ENCODE assay signal across 22 mouse cellular contexts in the genomic region with DNA sequence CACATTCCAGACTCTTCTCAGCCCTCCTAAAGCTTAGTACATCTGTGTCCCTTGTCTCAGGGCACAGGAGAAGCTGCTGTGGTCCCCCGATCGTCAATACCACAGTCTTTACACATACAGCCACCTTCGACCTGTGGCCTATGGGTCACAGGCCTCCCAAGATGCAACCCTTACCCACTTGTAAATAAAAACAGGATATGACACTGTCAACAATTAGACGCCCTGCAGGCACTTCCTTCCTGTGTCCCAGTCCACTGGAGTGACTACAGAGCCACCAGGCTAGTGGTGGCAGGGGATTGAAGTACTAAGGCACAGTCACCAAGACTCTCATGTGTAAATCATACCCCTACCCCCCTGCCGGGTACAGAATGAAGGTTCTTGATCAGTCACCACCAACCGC. TPM values are rescaled to one million over a fixed set of nuclear protein-coding genes. Genes with fewer than 3 reads are reported as not detected.
DNase-seq lines count a peak whose midpoint lies in the region; ATAC-seq and TF ChIP-seq lines count a peak whose summit lies in the region.
"Had no signal": no experiment of that assay in that cellular context is flagged by ENCODE, and none has a peak within 500 bp of the region (broad histone marks: within the 10 kb centered on the region; RNA-seq: fewer than 3 reads in every experiment).

No protein-coding gene starts in this region.

- H3K4me3 ChIP-seq in lung, embryonic 14.5 days (ENCODE audit: low read depth, low read length): no peak overlapping the region
- no peak overlapping the region for H3K4me3 ChIP-seq in embryonic facial prominence, embryonic 10.5 days
- no peak overlapping the region for H3K4me3 ChIP-seq in embryonic facial prominence, embryonic 15.5 days (replicated peaks)
- no peak overlapping the region for H3K4me3 ChIP-seq in limb, embryonic 14.5 days (replicated peaks; ENCODE audit: low read length)
- no peak overlapping the region for H3K4me3 ChIP-seq in thymus, adult 2 months (ENCODE audit: control insufficient read depth, insufficient read depth, low read length)
- H3K4me3 ChIP-seq: forebrain, embryonic 12.5 days; heart, adult 2 months; heart, embryonic 12.5 days; hindbrain, embryonic 12.5 days had no signal

- peak; percentile 40; the same call in 1 of the 2 replicates for ATAC-seq in lung, embryonic 14.5 days (ENCODE audit: insufficient read depth)
- ATAC-seq in embryonic facial prominence, embryonic 15.5 days (ENCODE audit: insufficient number of reproducible peaks, low FRiP score, low TSS enrichment, low read depth): no peak
- peak; percentile 33 for ATAC-seq in limb, embryonic 14.5 days (ENCODE audit: low FRiP score, low read depth)
- ATAC-seq in megakaryocyte progenitor cell, adult 5-6 weeks (replicated peaks; ENCODE audit: poor library complexity): no peak
- ATAC-seq: forebrain, embryonic 16.5 days; hindbrain, postnatal 0 days had no signal

- no peaks in the 10 kb centered on the region for H3K4me1 ChIP-seq in lung, embryonic 14.5 days (ENCODE audit: insufficient read depth)
- H3K4me1 ChIP-seq in embryonic facial prominence, embryonic 10.5 days: peaks cover 18% of the 10 kb centered on the region
- H3K4me1 ChIP-seq in embryonic facial prominence, embryonic 15.5 days: no peaks in the 10 kb centered on the region
- no peaks in the 10 kb centered on the region for H3K4me1 ChIP-seq in limb, embryonic 14.5 days (ENCODE audit: control insufficient read depth, insufficient read depth, low read length)
- no peaks in the 10 kb centered on the region for H3K4me1 ChIP-seq in thymus, adult 2 months (replicated peaks; ENCODE audit: control insufficient read depth, insufficient read depth, low read length)
- H3K4me1 ChIP-seq: forebrain, embryonic 12.5 days had no signal

- no peak overlapping the region for H3K9ac ChIP-seq in lung, embryonic 14.5 days
- H3K9ac ChIP-seq in embryonic facial prominence, embryonic 15.5 days: no peak overlapping the region
- H3K9ac ChIP-seq in limb, embryonic 14.5 days (ENCODE audit: low read depth, low read length, severe bottlenecking): no peak overlapping the region
- H3K9ac ChIP-seq: heart, embryonic 12.5 days had no signal

- peak; percentile 12 for DNase-seq in lung, embryonic 14.5 days
- no peak for DNase-seq in lung, postnatal 25 days (ENCODE audit: low spot score)
- DNase-seq in embryonic facial prominence, embryonic 10.5 days (ENCODE audit: low spot score): no peak
- no peak for DNase-seq in limb, embryonic 14.5 days (ENCODE audit: low spot score)
- DNase-seq in layer of hippocampus, postnatal 14 days (ENCODE audit: low spot score in 2 of 2): no peak
- no peak for DNase-seq in thymus, adult 2 months
- DNase-seq: cerebellum, adult 2 months; cerebellum, postnatal 10 days; gastrocnemius, postnatal 10 days; heart, adult 2 months; heart, postnatal 36 days had no signal

- H3K27me3 ChIP-seq in lung, embryonic 14.5 days (ENCODE audit: insufficient read depth, low read length): peaks cover 20% of the 10 kb centered on the region
- H3K27me3 ChIP-seq in embryonic facial prominence, embryonic 10.5 days (replicated peaks; ENCODE audit: low read depth, poor library complexity, severe bottlenecking): peaks cover 40% of the 10 kb centered on the region
- peaks cover 30% of the 10 kb centered on the region for H3K27me3 ChIP-seq in embryonic facial prominence, embryonic 15.5 days
- no peaks in the 10 kb centered on the region; the same call in 1 of the 2 replicates for H3K27me3 ChIP-seq in limb, embryonic 14.5 days (ENCODE audit: control insufficient read depth, insufficient read depth, low read length)
- no peaks in the 10 kb centered on the region for H3K27me3 ChIP-seq in thymus, adult 2 months (ENCODE audit: control insufficient read depth, insufficient read depth, low read length)

- no peak for TF ChIP-seq POLR2A in limb, embryonic 14.5 days (IDR thresholded peaks at IDR 0.05; ENCODE audit: borderline replicate concordance, extremely low read depth, insufficient read depth, insufficient read length)
- TF ChIP-seq POLR2A in thymus, adult 2 months (IDR thresholded peaks at IDR 0.05; ENCODE audit: control insufficient read depth, extremely low read depth, insufficient read depth, low read length, poor library complexity): no peak

- TF ChIP-seq CTCF in lung, embryonic 14.5 days (IDR thresholded peaks at IDR 0.05; ENCODE audit: low read depth): no peak
- TF ChIP-seq CTCF in thymus, adult 2 months (IDR thresholded peaks at IDR 0.05; ENCODE audit: borderline replicate concordance, control insufficient read depth, extremely low read depth, insufficient read depth, low read length, poor library complexity): no peak

- H3K9me3 ChIP-seq in lung, embryonic 14.5 days (ENCODE audit: low read depth, low read length): no peaks in the 10 kb centered on the region
- no peaks in the 10 kb centered on the region for H3K9me3 ChIP-seq in embryonic facial prominence, embryonic 10.5 days
- no peaks in the 10 kb centered on the region for H3K9me3 ChIP-seq in embryonic facial prominence, embryonic 15.5 days (replicated peaks)
- H3K9me3 ChIP-seq in limb, embryonic 14.5 days (ENCODE audit: control insufficient read depth, low read length): no peaks in the 10 kb centered on the region
- H3K9me3 ChIP-seq: forebrain, embryonic 12.5 days; G1E; heart, embryonic 12.5 days; hindbrain, embryonic 12.5 days had no signal

- WGBS in lung, embryonic 14.5 days: 37% methylated on average over 6 of the region's 6 CpGs
- 47% methylated on average over 6 of the region's 6 CpGs for WGBS in embryonic facial prominence, embryonic 10.5 days
- WGBS in embryonic facial prominence, embryonic 15.5 days: 39% methylated on average over 6 of the region's 6 CpGs
- WGBS in limb, embryonic 14.5 days: 36% methylated on average over 6 of the region's 6 CpGs
- WGBS in thymus, adult 2 months: 64% methylated on average over 6 of the region's 6 CpGs

- no peak overlapping the region for H3K4me2 ChIP-seq in lung, embryonic 14.5 days
- H3K4me2 ChIP-seq in embryonic facial prominence, embryonic 15.5 days (replicated peaks): no peak overlapping the region
- H3K4me2 ChIP-seq in limb, embryonic 14.5 days (replicated peaks; ENCODE audit: low read depth, low read length, severe bottlenecking): no peak overlapping the region
- H3K4me2 ChIP-seq: forebrain, embryonic 12.5 days; heart, embryonic 12.5 days; hindbrain, embryonic 12.5 days had no signal

- H3K36me3 ChIP-seq in lung, embryonic 14.5 days (ENCODE audit: insufficient read depth): no peaks in the 10 kb centered on the region
- H3K36me3 ChIP-seq in embryonic facial prominence, embryonic 10.5 days (replicated peaks): no peaks in the 10 kb centered on the region
- H3K36me3 ChIP-seq in embryonic facial prominence, embryonic 15.5 days: no peaks in the 10 kb centered on the region
- H3K36me3 ChIP-seq in limb, embryonic 14.5 days (ENCODE audit: control insufficient read depth, insufficient read depth, low read length): no peaks in the 10 kb centered on the region
- no peaks in the 10 kb centered on the region for H3K36me3 ChIP-seq in thymus, adult 2 months (ENCODE audit: control insufficient read depth, insufficient read depth, low read length)
- H3K36me3 ChIP-seq: forebrain, embryonic 12.5 days; G1E; heart, embryonic 12.5 days; hindbrain, embryonic 12.5 days had no signal

- no peak overlapping the region for H3K27ac ChIP-seq in lung, embryonic 14.5 days (ENCODE audit: low read depth)
- 0 out of 2 replicates have a peak overlapping the region, but pooled peaks have one; percentile 12 for H3K27ac ChIP-seq in embryonic facial prominence, embryonic 10.5 days (replicated peaks)
- H3K27ac ChIP-seq in embryonic facial prominence, embryonic 15.5 days (replicated peaks): peak overlapping the region; percentile 65
- H3K27ac ChIP-seq in limb, embryonic 14.5 days (replicated peaks; ENCODE audit: low read depth, low read length): no peak overlapping the region
- H3K27ac ChIP-seq in thymus, adult 2 months (ENCODE audit: control insufficient read depth, insufficient read depth, low read length): no peak overlapping the region
- H3K27ac ChIP-seq: forebrain, embryonic 12.5 days; heart, adult 2 months; hindbrain, embryonic 12.5 days; hindbrain, postnatal 0 days had no signal

RNA-seq across cellular contexts. Expression of gene Chrng, which starts 0.6 kb away (rescaled TPM):
- polyA plus RNA-seq in lung, embryonic 14.5 days (2014; fragmentation: Nextera tagmentation; extraction: Ambion mirVana): not detected in 2 replicates
- 0.35 and 0.39 TPM in 2 replicates for polyA plus RNA-seq in embryonic facial prominence, embryonic 10.5 days (2016; fragmentation: Nextera tagmentation; extraction: Ambion mirVana)
- 24.4 and 34.2 TPM in 2 replicates for polyA plus RNA-seq in embryonic facial prominence, embryonic 15.5 days (2015; fragmentation: Nextera tagmentation; extraction: Ambion mirVana)
- 44.7 and 50.8 TPM in 2 replicates for polyA plus RNA-seq in limb, embryonic 14.5 days (2012; rRNA removed)
- polyA plus RNA-seq in limb, embryonic 14.5 days (2014; fragmentation: Nextera tagmentation; extraction: Ambion mirVana): 18.2 and 29.3 TPM in 2 replicates
- not detected in 2 replicates for total RNA-seq in megakaryocyte progenitor cell, adult 5-6 weeks (2015)
- not detected in 2 replicates for total RNA-seq in megakaryocyte progenitor cell, adult 5-6 weeks (2017)
- total RNA-seq in layer of hippocampus, postnatal 14 days (2021): not detected
- 0.15 and 0.27 TPM in 2 replicates for polyA plus RNA-seq in thymus, adult 2 months (2012; rRNA removed)
- total RNA-seq: adrenal gland, postnatal 36 days; heart, adult 2 months; heart, postnatal 36 days; hindbrain, postnatal 0 days had no signal
- polyA plus RNA-seq: cerebellum, adult 2 months; forebrain, embryonic 12.5 days; forebrain, embryonic 16.5 days; frontal cortex, adult 2 months; G1E; heart, adult 2 months; hindbrain, postnatal 0 days had no signal

RNA-seq across cellular contexts. Expression of gene Eif4e2, which starts 8.7 kb away (rescaled TPM):
- polyA plus RNA-seq in lung, embryonic 14.5 days (2014; fragmentation: Nextera tagmentation; extraction: Ambion mirVana): 160 and 164 TPM in 2 replicates
- polyA plus RNA-seq in embryonic facial prominence, embryonic 10.5 days (2016; fragmentation: Nextera tagmentation; extraction: Ambion mirVana): 175 and 185 TPM in 2 replicates
- polyA plus RNA-seq in embryonic facial prominence, embryonic 15.5 days (2015; fragmentation: Nextera tagmentation; extraction: Ambion mirVana): 164 and 167 TPM in 2 replicates
- 84.7 and 118 TPM in 2 replicates for polyA plus RNA-seq in limb, embryonic 14.5 days (2012; rRNA removed)
- 139 and 144 TPM in 2 replicates for polyA plus RNA-seq in limb, embryonic 14.5 days (2014; fragmentation: Nextera tagmentation; extraction: Ambion mirVana)
- total RNA-seq in megakaryocyte progenitor cell, adult 5-6 weeks (2015): 79.1 and 84.7 TPM in 2 replicates
- 160 and 176 TPM in 2 replicates for total RNA-seq in megakaryocyte progenitor cell, adult 5-6 weeks (2017)
- 10 to 100 TPM; 73.0 to 81.0 TPM for total RNA-seq in layer of hippocampus, postnatal 14 days (2021)
- polyA plus RNA-seq in thymus, adult 2 months (2012; rRNA removed): 41.9 and 45.0 TPM in 2 replicates

RNA-seq across cellular contexts. Expression of gene Chrnd, which starts 14.6 kb away (rescaled TPM):
- polyA plus RNA-seq in lung, embryonic 14.5 days (2014; fragmentation: Nextera tagmentation; extraction: Ambion mirVana): not detected in 2 replicates
- 0.13 and 0.17 TPM in 2 replicates for polyA plus RNA-seq in embryonic facial prominence, embryonic 10.5 days (2016; fragmentation: Nextera tagmentation; extraction: Ambion mirVana)
- 9.0 and 12.3 TPM in 2 replicates for polyA plus RNA-seq in embryonic facial prominence, embryonic 15.5 days (2015; fragmentation: Nextera tagmentation; extraction: Ambion mirVana)
- polyA plus RNA-seq in limb, embryonic 14.5 days (2012; rRNA removed): 12.4 and 13.2 TPM in 2 replicates
- polyA plus RNA-seq in limb, embryonic 14.5 days (2014; fragmentation: Nextera tagmentation; extraction: Ambion mirVana): 3.6 and 6.2 TPM in 2 replicates
- total RNA-seq in megakaryocyte progenitor cell, adult 5-6 weeks (2015): not detected in 2 replicates
- total RNA-seq in megakaryocyte progenitor cell, adult 5-6 weeks (2017): not detected in 2 replicates
- total RNA-seq in layer of hippocampus, postnatal 14 days (2021): not detected
- polyA plus RNA-seq in thymus, adult 2 months (2012; rRNA removed): 0.09 TPM in 1 of 2 replicates, not detected in the other
- total RNA-seq: adrenal gland, postnatal 36 days; G1E; heart, adult 2 months; heart, postnatal 36 days; hindbrain, postnatal 0 days had no signal
- polyA plus RNA-seq: cerebellum, adult 2 months; forebrain, embryonic 16.5 days; frontal cortex, adult 2 months; G1E; heart, adult 2 months; heart, embryonic 12.5 days; hindbrain, postnatal 0 days had no signal

RNA-seq across cellular contexts. Expression of gene Prss56, which starts 21.9 kb away (rescaled TPM):
- not detected in 2 replicates for polyA plus RNA-seq in lung, embryonic 14.5 days (2014; fragmentation: Nextera tagmentation; extraction: Ambion mirVana)
- polyA plus RNA-seq in embryonic facial prominence, embryonic 10.5 days (2016; fragmentation: Nextera tagmentation; extraction: Ambion mirVana): 0.71 and 0.94 TPM in 2 replicates
- polyA plus RNA-seq in embryonic facial prominence, embryonic 15.5 days (2015; fragmentation: Nextera tagmentation; extraction: Ambion mirVana): 0.20 and 0.21 TPM in 2 replicates
- 0.17 and 0.18 TPM in 2 replicates for polyA plus RNA-seq in limb, embryonic 14.5 days (2012; rRNA removed)
- 0.22 TPM in 1 of 2 replicates, not detected in the other for polyA plus RNA-seq in limb, embryonic 14.5 days (2014; fragmentation: Nextera tagmentation; extraction: Ambion mirVana)
- not detected in 2 replicates for total RNA-seq in megakaryocyte progenitor cell, adult 5-6 weeks (2015)
- not detected in 2 replicates for total RNA-seq in megakaryocyte progenitor cell, adult 5-6 weeks (2017)
- total RNA-seq in layer of hippocampus, postnatal 14 days (2021): under 1 TPM; 0.62 to 0.91 TPM
- 0.10 and 0.23 TPM in 2 replicates for polyA plus RNA-seq in thymus, adult 2 months (2012; rRNA removed)
- total RNA-seq: adrenal gland, postnatal 36 days; G1E; gastrocnemius, postnatal 10 days; heart, adult 2 months; heart, postnatal 36 days had no signal
- polyA plus RNA-seq: forebrain, embryonic 12.5 days; G1E; heart, adult 2 months; heart, embryonic 12.5 days; heart, embryonic 16.5 days had no signal

RNA-seq across cellular contexts. Expression of gene Ecel1, which starts 48.7 kb away (rescaled TPM):
- 0.26 and 0.61 TPM in 2 replicates for polyA plus RNA-seq in lung, embryonic 14.5 days (2014; fragmentation: Nextera tagmentation; extraction: Ambion mirVana)
- polyA plus RNA-seq in embryonic facial prominence, embryonic 10.5 days (2016; fragmentation: Nextera tagmentation; extraction: Ambion mirVana): 1.2 and 3.1 TPM in 2 replicates
- polyA plus RNA-seq in embryonic facial prominence, embryonic 15.5 days (2015; fragmentation: Nextera tagmentation; extraction: Ambion mirVana): 1.5 and 1.6 TPM in 2 replicates
- 1.4 and 2.0 TPM in 2 replicates for polyA plus RNA-seq in limb, embryonic 14.5 days (2012; rRNA removed)
- 0.61 and 1.0 TPM in 2 replicates for polyA plus RNA-seq in limb, embryonic 14.5 days (2014; fragmentation: Nextera tagmentation; extraction: Ambion mirVana)
- total RNA-seq in megakaryocyte progenitor cell, adult 5-6 weeks (2015): not detected in 2 replicates
- total RNA-seq in megakaryocyte progenitor cell, adult 5-6 weeks (2017): not detected in 2 replicates
- total RNA-seq in layer of hippocampus, postnatal 14 days (2021): 1 to 10 TPM; 3.6 to 4.4 TPM
- polyA plus RNA-seq in thymus, adult 2 months (2012; rRNA removed): 1.7 and 2.4 TPM in 2 replicates
- total RNA-seq: G1E; heart, adult 2 months; heart, postnatal 36 days had no signal
- polyA plus RNA-seq: G1E had no signal

Comparison
In these comparisons a context has a peak if more than half of its experiments do, and no peak if none do; other contexts are left out.
1. RNA of gene Chrng, which starts 0.6 kb away (polyA plus RNA-seq): 18.2 to 50.8 TPM in limb, embryonic 14.5 days and 24.4 to 34.2 TPM in embryonic facial prominence, embryonic 15.5 days; 0.35 to 0.39 TPM in embryonic facial prominence, embryonic 10.5 days, 0.15 to 0.27 TPM in thymus, adult 2 months and not detected in lung, embryonic 14.5 days; every median in the first group is over 10 times any median in the second.
2. ATAC-seq: peak in lung, embryonic 14.5 days (single experiment) and limb, embryonic 14.5 days (single experiment); none in embryonic facial prominence, embryonic 15.5 days (single experiment) and megakaryocyte progenitor cell, adult 5-6 weeks (single experiment).
3. H3K27ac ChIP-seq: peak in embryonic facial prominence, embryonic 10.5 days (single experiment) and embryonic facial prominence, embryonic 15.5 days (single experiment); none in lung, embryonic 14.5 days (single experiment), limb, embryonic 14.5 days (single experiment) and thymus, adult 2 months (single experiment).